Mouse (Mus musculus) heart, adult 18-20 months (tissue): ENCODE measurements around the gene Tfap4. TPM values are rescaled to one million over a fixed set of nuclear protein-coding genes. Genes with fewer than 3 reads are reported as not detected.
"Not testable (repeated sequence)": the region's sequence is repeated elsewhere in the genome, so short reads cannot be mapped to it uniquely, and the experiment has no call there.

Experiments
- DNase-seq, 2 experiments: peaks; one replicate each; pipeline ENCODE4 v3.0.0; 2021 to 2022; ENCODE audit warnings: mixed read lengths in 1 of 2
- total RNA-seq, 2 experiments: library from RNA; stranded (reverse); gene quantifications; 2 replicates each; pipeline ENCODE4 v1.2.3; 2021

Tfap4 gene
- total RNA-seq, 2 experiments from 2014 or later = 2.1 to 2.6 TPM

DNA sequence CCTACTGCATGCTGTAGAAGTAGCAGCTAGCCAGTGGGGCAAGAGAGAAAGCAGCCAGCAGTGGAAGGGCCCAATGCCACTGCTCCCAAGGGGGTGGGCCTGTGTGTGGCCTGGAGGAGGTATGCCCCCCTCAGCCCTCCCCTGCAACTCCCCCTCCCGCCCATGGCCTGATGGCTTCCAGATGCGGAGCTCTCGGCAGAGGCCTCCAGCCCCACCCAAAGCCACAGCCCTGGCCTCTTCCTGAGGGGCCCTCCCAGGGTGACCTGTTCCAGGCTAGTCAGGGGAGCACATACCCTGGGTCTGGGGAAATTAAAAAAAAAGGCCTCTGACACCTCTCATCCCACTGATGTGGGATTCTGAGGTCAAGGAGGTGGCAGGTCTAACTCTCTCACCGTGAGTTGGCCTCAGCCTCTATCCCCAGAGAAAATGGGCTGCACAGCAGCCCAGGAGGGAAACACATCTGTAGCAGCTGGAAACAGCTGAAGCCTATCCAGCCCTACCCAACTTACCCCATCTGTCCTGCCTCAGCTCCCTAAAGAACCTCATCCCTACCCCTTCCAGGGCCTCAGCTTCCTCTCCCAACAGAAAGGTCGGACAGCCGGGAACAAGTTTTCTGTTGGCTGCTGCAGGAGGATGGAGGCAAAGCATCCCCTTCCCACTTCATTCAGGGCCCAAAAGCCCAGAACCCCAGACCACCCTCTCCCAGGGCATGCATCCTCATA is 6.7 kb downstream of the Tfap4 start:
- DNase-seq = peak; percentile 45 to 64

DNA sequence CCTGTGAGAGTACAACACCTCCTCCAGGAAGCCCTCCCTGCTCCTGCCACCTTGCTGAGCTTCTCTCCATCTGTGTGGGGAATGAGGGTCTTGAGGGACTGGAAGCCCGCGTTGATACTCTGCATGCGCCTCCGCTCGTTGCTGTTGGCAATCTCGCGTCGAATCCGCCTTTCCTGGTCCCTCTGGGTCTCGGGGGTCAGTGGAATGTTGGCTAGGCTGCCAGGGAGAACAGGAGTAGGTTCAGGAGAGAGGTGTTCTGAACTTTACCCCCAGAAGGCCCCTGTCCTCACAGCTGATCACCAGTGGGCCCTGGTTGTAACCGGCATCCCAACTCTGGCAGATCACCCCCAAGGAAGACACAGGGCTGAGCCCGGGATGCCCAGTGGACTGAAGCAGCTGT is 7.8 kb downstream of the Tfap4 start:
- no peak for DNase-seq

DNA sequence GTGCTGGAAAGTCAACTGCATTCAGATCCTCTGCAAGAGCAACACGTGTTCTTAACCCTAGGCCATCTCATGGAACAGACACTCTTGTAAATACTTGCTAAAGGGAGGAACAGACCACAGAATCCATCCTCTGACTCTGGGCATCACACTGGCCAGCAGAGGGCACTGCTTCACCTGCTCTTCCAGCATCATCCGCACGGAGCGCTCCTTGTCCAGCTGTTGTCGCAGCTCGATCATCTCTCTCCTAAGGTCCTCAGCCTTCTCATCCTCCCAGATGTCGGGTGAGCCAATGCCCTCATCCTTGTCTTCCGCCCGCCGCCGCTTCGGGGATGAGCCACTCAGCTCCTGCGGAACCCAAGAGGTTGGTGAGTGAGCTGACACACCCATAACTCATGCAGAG is 8.6 kb downstream of the Tfap4 start:
- peak; percentile 75 to 82 for DNase-seq

DNA sequence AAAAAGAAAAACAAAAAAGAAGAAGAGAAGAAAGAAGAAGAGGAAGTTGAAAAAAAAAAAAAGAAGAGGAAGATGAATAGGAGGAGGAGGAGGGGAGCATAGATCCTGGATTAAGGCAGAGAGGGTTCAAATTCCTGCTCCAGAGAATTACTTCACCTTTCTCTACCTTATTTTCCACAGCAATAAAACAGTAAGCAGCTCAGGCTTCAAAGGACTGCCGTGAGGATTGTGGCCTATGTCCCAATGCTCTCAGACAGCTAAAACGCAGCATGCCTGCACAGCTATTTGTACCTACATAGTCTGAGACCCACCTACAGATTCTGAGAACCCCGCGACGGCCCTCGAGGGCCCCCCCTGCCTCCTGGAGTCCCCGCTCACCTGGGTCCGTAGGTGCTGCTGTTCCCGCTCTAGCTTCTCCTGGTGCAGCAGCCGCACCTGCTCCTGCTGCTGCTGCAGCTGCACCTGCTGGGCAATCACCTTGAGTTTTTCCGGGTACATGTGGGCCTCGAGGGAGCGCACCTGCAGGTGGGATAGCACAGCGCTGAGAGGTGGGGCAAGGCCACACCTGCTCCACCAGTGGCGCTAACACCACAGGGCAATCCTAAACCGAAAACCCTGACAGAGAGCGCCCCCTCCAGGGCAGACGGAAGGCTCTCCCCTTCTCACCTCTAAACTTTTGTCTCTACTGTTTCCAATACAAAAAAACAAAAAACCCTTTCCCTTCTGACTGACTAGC is 10.5 kb downstream of the Tfap4 start:
- DNase-seq = no peak

DNA sequence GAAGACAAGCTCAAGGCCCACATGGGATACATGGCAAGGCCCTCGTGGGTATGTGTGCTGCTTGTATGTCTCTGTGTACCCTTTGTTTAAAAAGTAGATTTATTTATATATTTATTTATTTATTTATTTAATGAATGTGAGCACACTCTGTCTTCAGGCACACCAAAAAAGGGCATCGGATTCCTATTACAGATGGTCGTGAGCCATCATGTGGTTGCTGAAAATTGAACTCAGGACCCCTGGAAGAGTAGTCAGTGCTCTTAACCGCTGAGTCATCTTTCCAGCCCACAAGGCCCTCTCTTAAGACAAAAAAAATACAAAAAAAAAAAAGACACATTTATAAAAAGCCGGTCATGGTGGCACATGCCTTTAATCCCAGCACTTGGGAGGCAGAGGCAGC is 12.0 kb downstream of the Tfap4 start:
- DNase-seq = no peak

DNA sequence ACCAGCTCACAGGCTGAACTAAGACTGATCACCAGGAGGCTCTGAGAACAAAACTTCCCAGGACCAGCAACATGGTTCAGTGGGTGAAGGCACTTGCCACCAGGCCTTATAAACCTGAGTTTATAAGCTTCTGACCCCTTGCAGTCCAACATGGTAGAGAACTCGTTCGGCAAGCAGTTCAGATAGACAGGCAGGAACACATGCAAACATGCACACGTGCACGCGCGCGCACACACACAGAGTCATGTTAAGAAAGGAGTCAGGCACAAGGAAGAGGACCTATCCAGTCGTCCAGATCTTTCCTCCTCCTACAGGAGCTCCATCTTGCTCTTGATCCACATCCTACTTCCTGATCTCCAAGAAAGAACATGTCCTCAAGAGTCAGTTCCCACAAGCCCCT is 12.8 kb downstream of the Tfap4 start:
- DNase-seq = no peak

DNA sequence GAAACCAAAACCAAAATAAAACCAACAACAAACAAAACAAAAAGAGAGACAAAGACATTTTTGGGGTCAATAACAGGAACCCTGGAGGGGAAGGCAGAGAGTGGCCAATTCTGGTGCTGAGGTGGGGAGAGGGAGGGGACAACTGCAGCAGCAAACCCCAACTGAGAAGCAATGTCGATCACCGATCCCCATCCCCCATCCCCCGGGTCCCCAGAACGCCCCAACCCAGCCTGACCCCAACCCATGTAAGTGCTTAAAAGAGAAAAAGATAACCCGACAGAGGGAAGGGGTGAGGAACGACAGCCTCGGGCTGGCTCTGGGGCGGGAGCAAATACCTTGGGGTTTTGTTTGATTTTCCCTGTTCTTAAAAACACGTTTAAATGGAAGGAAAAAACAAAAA is 14.8 kb downstream of the Tfap4 start:
- no peak for DNase-seq

DNA sequence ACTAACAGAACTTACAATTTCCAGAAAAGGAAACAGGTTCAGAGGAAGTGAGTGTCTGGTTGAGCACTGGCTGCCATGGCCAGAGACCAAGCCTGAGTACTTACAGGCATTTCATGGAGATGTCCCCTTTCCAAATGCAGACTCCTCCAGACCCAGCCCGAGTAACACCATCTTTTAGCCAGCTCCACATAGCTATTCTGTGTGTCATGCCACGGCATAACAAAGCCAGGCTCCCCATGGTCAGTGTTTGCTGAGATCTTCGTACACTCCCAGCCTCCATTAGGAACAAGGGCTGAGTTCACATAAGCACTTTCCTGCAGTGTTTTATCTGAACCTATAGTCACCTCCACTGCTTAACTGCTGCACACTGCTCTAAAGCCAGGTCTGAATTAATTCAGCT is 16.4 kb downstream of the Tfap4 start:
- no peak for DNase-seq

DNA sequence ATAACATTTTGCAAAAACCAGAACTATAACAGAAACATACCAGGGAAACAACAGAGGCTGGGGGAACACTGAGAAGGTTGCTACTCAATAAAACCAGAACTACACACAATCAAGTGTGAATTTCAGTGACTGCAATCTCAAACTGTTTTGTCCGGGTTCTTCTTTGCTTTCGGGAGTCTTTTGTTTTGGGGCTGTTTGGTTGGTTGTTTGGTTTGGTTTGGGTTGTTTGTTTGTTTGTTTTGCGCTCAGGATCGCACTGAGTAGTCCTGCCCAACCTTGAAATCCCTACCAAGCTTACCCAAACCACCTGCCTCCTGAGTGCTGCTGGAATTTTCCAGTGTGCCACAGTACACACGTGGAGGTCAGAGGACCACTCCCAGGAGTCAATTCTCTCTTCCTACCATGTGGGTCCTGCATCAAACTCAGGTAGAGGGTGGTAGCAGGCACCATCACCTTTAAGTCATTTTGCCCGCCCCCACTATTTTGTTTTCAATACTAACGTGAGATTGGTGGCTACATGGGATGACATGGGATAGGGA is 17.3 kb downstream of the Tfap4 start:
- DNase-seq = peak in 1 of 2 experiments; percentile 33

DNA sequence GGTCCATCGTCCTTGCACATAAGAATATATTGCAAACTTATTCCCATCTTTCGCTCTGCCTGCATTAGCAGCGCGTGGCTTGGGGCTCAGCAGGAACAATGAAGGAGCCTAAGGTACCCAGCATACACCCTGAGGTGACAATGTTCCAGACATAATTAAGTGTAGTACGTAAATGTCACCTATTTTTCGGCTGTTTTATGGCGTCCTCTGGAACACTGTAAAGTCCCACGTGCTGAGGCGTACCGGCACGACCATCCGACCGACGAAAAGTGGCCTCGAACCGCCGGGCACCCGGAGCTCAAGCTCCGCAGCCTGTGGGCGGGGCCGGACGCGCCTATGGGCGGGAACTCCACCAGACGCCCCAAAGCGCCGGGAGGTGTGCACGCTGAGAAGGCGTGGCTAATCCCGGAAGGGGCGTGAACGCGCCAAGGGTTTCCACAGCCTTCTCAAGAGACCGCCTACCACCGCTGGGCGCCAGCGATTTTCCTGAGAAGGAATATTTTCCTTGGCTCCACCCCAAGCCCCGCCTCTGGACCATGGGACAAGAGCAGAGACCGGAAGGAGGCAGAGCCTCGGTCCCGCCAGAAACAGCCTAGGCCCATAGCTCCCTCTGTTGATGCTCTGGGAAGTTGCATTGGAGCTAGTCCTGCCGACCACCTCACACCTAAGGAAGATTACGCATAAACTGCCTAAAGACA is 18.0 kb downstream of the Tfap4 start, which contains the start of gene Srl:
Gene Srl, minus strand, starts transcription at position 316 of the 698 bp plus-strand sequence.
- DNase-seq = peak; percentile 100

DNA sequence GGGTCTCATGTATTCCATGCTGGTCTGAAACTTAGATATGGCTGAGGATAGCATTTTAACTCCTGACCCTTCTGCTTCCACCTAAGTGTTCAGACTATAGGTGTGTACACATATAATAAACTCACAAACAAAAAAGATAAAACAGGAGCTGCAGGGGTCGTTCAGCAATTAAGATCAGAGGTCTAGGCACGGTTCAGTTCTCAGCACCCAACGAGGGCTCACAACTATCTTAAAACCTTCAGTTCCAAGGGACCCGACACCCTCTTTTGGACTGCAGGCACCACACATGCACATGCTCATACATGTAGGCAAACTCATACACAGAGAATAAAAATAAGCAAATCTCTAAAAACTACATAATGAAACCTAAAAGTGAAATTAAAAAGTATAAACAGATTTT is 18.6 kb downstream of the Tfap4 start:
- no peak for DNase-seq

DNA sequence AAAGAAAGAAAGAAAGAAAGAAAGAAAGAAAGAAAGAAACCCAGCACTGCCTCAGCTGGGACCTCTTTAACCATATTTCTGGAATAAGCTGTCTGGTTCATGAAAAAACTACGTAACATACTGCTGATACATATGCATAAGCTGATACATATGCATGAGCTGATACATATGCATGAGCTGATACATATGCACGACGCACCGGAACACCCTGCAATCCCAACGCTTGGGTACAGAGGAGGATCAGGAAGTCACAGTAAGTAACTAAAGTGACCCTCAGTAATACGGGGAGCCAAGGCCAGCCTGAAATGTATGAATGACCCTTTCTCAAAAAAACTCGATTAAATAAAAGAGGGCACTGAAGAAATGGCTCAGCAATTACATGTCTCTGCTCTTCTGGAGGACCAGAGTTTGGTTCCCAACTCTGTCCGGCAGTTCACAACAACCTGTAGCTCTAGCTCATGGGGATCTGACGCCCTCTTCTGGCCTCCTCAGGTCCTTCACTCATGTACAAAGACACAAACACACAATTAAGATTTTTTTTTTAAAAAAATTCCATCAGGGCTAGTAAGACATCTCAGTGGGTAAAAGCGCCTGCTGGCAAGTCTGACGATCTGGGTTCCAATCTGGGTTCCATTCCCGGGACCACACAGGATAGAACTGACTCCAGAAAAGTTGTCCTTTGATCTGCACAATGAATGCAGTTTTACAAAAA is 19.4 kb downstream of the Tfap4 start:
- DNase-seq = no peak

DNA sequence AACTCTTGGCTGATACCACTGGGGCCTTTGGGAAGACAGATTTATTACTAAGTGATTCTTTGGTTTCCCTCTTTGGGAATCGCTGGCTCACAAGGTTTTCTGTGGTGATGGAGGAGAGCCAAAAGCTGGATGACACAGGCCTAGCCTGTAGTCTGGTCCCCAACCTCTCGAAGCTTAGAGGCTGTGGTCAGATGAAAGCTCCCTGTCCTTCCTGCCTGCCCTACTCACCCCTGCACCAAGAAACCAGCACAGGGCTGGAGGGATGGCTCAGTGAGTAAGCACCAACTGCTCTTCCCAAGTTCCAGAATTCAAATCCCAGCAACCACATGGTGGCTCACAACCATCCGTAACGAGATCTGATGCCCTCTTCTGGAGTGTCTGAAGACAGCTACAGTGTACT is 20.1 kb downstream of the Tfap4 start:
- no peak for DNase-seq

DNA sequence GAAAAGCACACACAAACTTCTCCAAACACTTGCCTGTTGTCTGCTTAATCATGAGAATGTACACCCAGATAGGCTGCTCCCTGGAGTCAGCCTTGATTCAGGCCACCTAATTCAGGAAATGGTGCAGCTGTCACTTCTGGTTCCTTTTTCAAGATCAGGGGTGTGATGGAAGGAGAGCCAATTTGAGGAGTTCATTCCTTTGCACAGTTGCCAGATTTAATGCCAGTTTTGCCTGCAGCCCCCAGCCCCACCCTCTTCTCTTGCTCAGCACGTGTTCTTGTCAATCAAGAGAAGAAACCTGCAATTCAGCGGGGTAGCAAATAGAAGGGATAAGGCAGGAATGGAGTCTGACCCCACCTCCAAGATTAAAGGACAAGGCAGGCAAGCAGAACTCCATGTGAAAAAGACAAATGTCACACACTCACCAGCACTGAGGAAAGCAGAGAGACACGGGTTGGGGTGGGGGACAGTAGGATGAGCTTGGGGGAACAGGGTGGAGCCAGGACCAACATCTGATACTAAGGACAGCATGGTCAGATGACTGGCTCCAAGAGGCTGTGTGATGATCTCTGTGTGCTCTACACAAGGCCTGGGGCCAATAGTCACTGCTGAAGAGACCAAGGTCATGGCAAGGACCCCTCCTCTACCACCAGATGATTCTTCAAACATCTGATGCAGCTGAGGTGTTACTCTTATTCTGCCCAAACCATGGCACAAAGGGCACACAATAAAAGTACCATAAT is 21.9 kb downstream of the Tfap4 start:
- no peak for DNase-seq

DNA sequence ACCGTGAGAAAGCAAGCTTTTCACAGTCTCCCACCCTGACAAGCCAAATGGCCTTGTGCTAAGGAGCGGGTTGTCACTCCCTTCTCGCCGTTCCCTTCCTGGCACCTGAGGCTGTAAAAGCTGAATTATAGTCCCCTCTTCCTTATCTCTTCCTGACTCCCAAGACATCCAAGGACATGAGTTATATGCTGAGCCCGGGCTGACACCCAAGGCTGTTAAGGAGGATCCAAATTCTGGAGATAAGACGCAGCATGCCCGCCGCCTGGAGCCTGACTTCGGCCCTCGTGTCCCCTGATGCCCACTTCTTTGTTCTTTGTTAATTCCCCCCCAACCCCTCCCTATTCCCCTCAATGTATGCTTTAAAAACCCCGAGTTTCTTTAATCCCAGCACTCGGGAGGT is 32.3 kb downstream of the Tfap4 start:
- DNase-seq = not testable (repeated sequence)

DNA sequence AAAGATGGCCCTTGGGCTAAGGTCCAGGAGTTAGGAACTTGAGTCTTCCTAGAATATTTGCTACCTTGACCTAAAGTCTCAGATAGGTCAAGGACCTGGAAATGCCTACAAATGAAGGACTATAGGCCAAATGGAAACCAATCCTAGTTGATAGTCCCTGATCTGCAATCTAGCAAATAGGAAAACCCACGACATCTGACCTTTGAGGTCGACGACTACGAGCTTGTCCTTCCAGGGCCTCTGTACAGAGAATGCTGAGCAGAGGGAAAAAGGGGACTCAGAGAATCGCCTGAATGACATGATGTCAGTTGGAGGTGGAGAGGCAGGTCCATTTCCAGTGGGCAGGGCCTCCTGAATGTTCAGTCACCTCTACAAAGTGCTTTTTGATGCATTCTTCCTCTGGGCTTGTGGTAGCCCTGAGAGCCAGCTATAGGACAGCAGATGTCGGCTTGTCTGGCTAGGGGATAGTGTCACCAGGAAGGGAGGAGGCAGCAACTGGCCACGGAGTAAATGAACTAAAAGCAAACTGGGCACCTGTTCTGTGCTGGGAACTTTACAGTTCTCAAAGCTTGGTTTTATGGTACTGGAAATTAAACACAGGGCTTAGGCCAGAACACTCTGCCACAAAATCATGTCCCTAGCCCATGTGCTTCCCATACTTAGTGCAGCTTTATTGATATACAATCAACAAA is 36.2 kb downstream of the Tfap4 start:
- no peak for DNase-seq

DNA sequence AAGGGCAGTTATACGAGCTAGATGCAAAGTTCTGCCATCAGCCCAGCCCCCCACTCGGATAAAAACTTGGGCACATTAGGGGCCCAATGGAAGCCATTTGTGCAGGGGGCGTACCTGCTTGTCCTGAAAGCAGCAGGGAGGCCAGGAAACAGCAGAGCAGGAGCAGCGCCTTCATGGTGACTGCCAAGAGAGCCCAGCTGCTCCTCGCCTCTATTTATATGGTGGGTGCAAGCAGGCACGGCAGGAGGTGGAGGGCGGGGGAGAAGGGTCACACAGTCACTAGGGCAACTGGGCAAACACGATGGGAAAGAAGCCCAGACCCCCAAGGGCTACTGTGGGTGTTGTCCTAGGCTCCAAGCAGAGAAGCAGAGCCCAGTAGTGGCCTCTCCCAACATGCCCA is 36.8 kb downstream of the Tfap4 start:
- peak; percentile 64 to 72 for DNase-seq

DNA sequence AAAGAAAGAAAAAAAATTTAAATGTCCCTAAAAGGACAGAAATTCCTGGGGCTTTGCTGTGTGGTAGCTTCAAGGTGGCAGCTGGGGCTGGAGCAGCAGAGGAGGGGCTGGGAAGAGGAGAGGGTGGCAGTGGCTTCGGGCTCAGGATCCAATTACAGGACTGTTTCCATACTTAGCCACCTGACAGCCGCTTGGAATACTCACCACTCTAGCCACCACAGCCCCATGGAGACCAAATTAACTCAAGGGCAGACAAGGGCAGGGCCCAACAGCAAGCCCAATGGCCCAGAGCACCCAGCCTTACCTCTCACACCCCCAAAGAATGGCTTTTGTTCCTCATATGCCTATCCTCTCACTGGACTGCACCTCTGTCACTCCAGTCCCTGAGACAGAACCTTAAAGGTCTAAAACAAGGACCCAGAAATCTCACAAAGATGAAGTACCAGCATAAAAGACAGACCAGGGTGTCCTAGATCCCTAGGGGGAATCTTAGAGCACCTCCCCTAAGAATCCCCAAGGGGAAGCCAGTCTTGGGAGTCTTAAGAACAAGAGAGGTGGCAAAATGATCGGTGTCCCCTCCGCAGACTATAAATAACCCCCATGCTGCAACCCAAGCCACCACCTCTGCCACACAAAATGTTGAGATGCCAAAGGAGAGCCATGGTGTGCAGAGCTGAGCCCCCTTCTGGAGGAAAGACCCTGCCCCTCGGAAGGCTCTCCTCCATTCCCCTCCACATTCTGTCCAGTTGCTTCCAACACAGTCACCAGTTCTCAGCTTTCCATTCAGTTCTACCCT is 37.7 kb downstream of the Tfap4 start:
- DNase-seq = peak; percentile 69 to 80

DNA sequence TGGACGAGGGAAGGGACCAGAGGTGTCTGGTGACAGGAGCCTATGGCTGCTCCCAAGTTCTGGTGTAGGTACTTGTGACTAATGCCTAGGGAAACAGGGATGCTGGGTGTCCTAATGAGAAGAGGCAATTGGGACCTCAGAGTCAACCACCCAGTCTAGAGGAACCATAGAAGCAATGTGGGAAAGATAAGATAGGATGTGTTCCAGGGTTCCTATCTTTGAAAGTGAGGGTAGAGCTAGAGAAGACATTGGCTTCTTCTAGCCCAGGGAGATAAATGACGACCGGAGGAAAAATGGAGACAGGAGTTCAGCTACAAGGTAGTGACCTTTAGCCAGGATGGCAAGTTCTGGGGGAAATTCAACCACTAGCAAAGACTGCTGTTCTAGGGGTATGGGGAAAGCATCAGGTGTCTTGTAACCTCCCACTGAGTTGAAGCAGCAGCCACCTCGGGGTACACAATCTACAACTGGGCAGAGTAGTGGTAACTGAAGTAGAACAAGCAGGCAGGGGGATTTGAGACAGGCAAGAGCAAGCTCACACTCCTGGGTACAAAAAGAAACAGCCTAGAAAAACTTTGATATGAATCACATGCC is 38.5 kb downstream of the Tfap4 start:
- no peak for DNase-seq

DNA sequence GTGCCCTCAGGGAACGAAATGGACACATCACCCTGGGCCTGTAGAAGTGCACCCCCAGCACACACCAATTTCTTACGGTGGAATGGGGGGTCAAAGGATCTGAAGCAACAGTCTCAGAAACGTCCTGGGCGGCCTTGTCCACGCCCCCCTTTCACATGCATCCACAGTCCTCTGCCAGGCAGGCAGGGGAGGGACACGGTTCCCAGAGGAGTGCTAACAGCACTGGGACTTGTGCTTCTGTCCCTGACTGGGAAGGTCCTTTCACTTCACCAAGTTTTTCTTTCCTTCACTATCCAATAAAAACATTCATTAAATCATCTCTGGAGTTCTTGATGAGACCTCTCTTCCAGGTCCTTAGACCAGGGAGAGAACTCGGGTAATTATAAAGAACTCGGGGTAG is 39.0 kb downstream of the Tfap4 start:
- DNase-seq = no peak
